Mouse (Mus musculus) heart, adult 18-20 months (tissue): ENCODE measurements around the gene Gbp6. TPM values are rescaled to one million over a fixed set of nuclear protein-coding genes. Genes with fewer than 3 reads are reported as not detected.

Experiments used
- total RNA-seq, 2 experiments: library from RNA; stranded (reverse); gene quantifications; 2 replicates each; pipeline ENCODE4 v1.2.3; 2021

Gene Gbp6
- total RNA-seq, 2 experiments from 2014 or later: 23.8 to 28.8 TPM

Other genes with a start within 250 kb of the Gbp6 start
- 10 to 100 TPM in 1 of 2 experiments, 1 to 10 TPM in 1; 7.7 to 14.9 TPM for gene Gbp9, start 154.2 kb downstream of the Gbp6 start, total RNA-seq
- gene Gbp8, start 154.2 kb downstream of the Gbp6 start, total RNA-seq: under 1 TPM; 0.72 to 0.82 TPM
- gene Gbp4, start 154.1 kb downstream of the Gbp6 start, total RNA-seq: 10 to 100 TPM in 1 of 2 experiments, 1 to 10 TPM in 1; 3.9 to 22.8 TPM
- gene Gbp10, start 54.2 kb downstream of the Gbp6 start, total RNA-seq: 1 to 10 TPM; 2.3 to 2.4 TPM
- gene Gm43302, start within 50 bp of the Gbp6 start, total RNA-seq: not detected
- 1 to 10 TPM; 4.1 to 4.9 TPM for gene Lrrc8b, start 122.1 kb upstream of the Gbp6 start, total RNA-seq
- gene Lrrc8c, start 225.7 kb upstream of the Gbp6 start, total RNA-seq: 10 to 100 TPM; 26.7 to 29.9 TPM